Mouse (Mus musculus): ENCODE results near the gene Ppp3r2. TPM values are rescaled to one million over a fixed set of nuclear protein-coding genes. Genes with fewer than 3 reads are reported as not detected.
A peak's percentile ranks its signal among the peaks of the same experiment; 100 is the strongest.

The Ppp3r2 gene
- not detected in 2 replicates for polyA plus RNA-seq (2014; fragmentation: Nextera tagmentation; extraction: Ambion mirVana)

GRCm38 (mm10) chr4:49681812-49682211 lies at the start of gene Ppp3r2:
Gene Ppp3r2 (minus strand): TSS chr4:49682024.
- Histone ChIP-seq H3K36me3 (replicated peaks; ENCODE audit: control insufficient read depth, insufficient read depth, low read depth, low read length) (no peaks in the 10 kb centered on the region), H3K27ac (replicated peaks; ENCODE audit: low read depth, low read length) (no peak within 1 kb of the TSS), H3K9me3 (replicated peaks; ENCODE audit: control insufficient read depth, low read length) (no peaks in the 10 kb centered on the region), H3K4me2 (ENCODE audit: low read depth, low read length) (no peak within 1 kb of the TSS), H3K4me1 (ENCODE audit: control insufficient read depth, insufficient read depth, low read length) (no peaks in the 10 kb centered on the region), H3K27me3 (ENCODE audit: control insufficient read depth, insufficient read depth, low read length) (no peaks in the 10 kb centered on the region), H3K9ac (replicated peaks; ENCODE audit: low read length) (no peak within 1 kb of the TSS), H3K4me3 (ENCODE audit: low read depth, low read length) (no peak within 1 kb of the TSS)
- DNase-seq (ENCODE audit: low spot score) (no peak), ATAC-seq (replicated peaks; ENCODE audit: insufficient number of reproducible peaks, low FRiP score, low TSS enrichment, low read depth) (no peak)
- 88% methylated on average over 13 of the region's 13 CpGs for WGBS

- WGBS, result 73% methylated on average over 3 of the region's 3 CpGs
- Histone ChIP-seq H3K4me1 (ENCODE audit: control insufficient read depth, insufficient read depth, low read length) (no peaks in the 10 kb centered on the region), H3K4me3 (ENCODE audit: low read depth, low read length) (no peak overlapping the region), H3K36me3 (replicated peaks; ENCODE audit: control insufficient read depth, insufficient read depth, low read depth, low read length) (no peaks in the 10 kb centered on the region), H3K27me3 (ENCODE audit: control insufficient read depth, insufficient read depth, low read length) (no peaks in the 10 kb centered on the region), H3K4me2 (ENCODE audit: low read depth, low read length) (no peak overlapping the region), H3K9me3 (replicated peaks; ENCODE audit: control insufficient read depth, low read length) (no peaks in the 10 kb centered on the region), H3K9ac (replicated peaks; ENCODE audit: low read length) (no peak overlapping the region), H3K27ac (replicated peaks; ENCODE audit: low read depth, low read length) (no peak overlapping the region)
- DNase-seq (ENCODE audit: low spot score), result no peak
- no peak for ATAC-seq (replicated peaks; ENCODE audit: insufficient number of reproducible peaks, low FRiP score, low TSS enrichment, low read depth)
Measured at GRCm38 (mm10) chr4:49729326-49729725, 47.5 kb upstream of the Ppp3r2 start.

- DNase-seq (ENCODE audit: low spot score) (no peak), ATAC-seq (replicated peaks; ENCODE audit: insufficient number of reproducible peaks, low FRiP score, low TSS enrichment, low read depth) (no peak)
- H3K9me3 ChIP-seq (replicated peaks; ENCODE audit: control insufficient read depth, low read length), result no peaks in the 10 kb centered on the region
- H3K9ac ChIP-seq (replicated peaks; ENCODE audit: low read length), result no peak overlapping the region
- H3K27ac ChIP-seq (replicated peaks; ENCODE audit: low read depth, low read length), result no peak overlapping the region
- H3K4me2 ChIP-seq (ENCODE audit: low read depth, low read length), result no peak overlapping the region
- no peak overlapping the region for H3K4me3 ChIP-seq (ENCODE audit: low read depth, low read length)
- WGBS, result 95% methylated on average over 2 of the region's 2 CpGs
- H3K36me3 ChIP-seq (replicated peaks; ENCODE audit: control insufficient read depth, insufficient read depth, low read depth, low read length), result no peaks in the 10 kb centered on the region
- no peaks in the 10 kb centered on the region for H3K27me3 ChIP-seq (ENCODE audit: control insufficient read depth, insufficient read depth, low read length)
- H3K4me1 ChIP-seq (ENCODE audit: control insufficient read depth, insufficient read depth, low read length), result no peaks in the 10 kb centered on the region
Measured at GRCm38 (mm10) chr4:49723908-49724307, 42.1 kb upstream of the Ppp3r2 start.

GRCm38 (mm10) chr4:49691405-49692194 lies 9.8 kb upstream of the Ppp3r2 start:
- H3K4me3 ChIP-seq (ENCODE audit: low read depth, low read length), result no peak overlapping the region
- no peaks in the 10 kb centered on the region for H3K9me3 ChIP-seq (replicated peaks; ENCODE audit: control insufficient read depth, low read length)
- DNase-seq (ENCODE audit: low spot score), result no peak
- 71% methylated on average over 12 of the region's 12 CpGs for WGBS
- no peak overlapping the region for H3K4me2 ChIP-seq (ENCODE audit: low read depth, low read length)
- ATAC-seq (replicated peaks; ENCODE audit: insufficient number of reproducible peaks, low FRiP score, low TSS enrichment, low read depth), result no peak
- no peaks in the 10 kb centered on the region for H3K27me3 ChIP-seq (ENCODE audit: control insufficient read depth, insufficient read depth, low read length)
- H3K27ac ChIP-seq (replicated peaks; ENCODE audit: low read depth, low read length), result no peak overlapping the region
- H3K36me3 ChIP-seq (replicated peaks; ENCODE audit: control insufficient read depth, insufficient read depth, low read depth, low read length), result no peaks in the 10 kb centered on the region
- H3K9ac ChIP-seq (replicated peaks; ENCODE audit: low read length), result no peak overlapping the region
- H3K4me1 ChIP-seq (ENCODE audit: control insufficient read depth, insufficient read depth, low read length), result no peaks in the 10 kb centered on the region

GRCm38 (mm10) chr4:49688594-49689288 lies 6.9 kb upstream of the Ppp3r2 start:
- ATAC-seq (replicated peaks; ENCODE audit: insufficient number of reproducible peaks, low FRiP score, low TSS enrichment, low read depth), result peak; percentile 68
- Histone ChIP-seq H3K36me3 (replicated peaks; ENCODE audit: control insufficient read depth, insufficient read depth, low read depth, low read length) (no peaks in the 10 kb centered on the region), H3K27me3 (ENCODE audit: control insufficient read depth, insufficient read depth, low read length) (no peaks in the 10 kb centered on the region), H3K9me3 (replicated peaks; ENCODE audit: control insufficient read depth, low read length) (no peaks in the 10 kb centered on the region), H3K27ac (replicated peaks; ENCODE audit: low read depth, low read length) (no peak overlapping the region), H3K4me1 (ENCODE audit: control insufficient read depth, insufficient read depth, low read length) (no peaks in the 10 kb centered on the region), H3K4me3 (ENCODE audit: low read depth, low read length) (no peak overlapping the region), H3K4me2 (ENCODE audit: low read depth, low read length) (no peak overlapping the region), H3K9ac (replicated peaks; ENCODE audit: low read length) (no peak overlapping the region)
- peak; percentile 78 for DNase-seq (ENCODE audit: low spot score)
- 26% methylated on average over 9 of the region's 9 CpGs for WGBS

GRCm38 (mm10) chr4:49680171-49680875 lies 1.5 kb downstream of the Ppp3r2 start:
- no peaks in the 10 kb centered on the region for H3K27me3 ChIP-seq (ENCODE audit: control insufficient read depth, insufficient read depth, low read length)
- H3K9me3 ChIP-seq (replicated peaks; ENCODE audit: control insufficient read depth, low read length), result no peaks in the 10 kb centered on the region
- H3K4me3 ChIP-seq (ENCODE audit: low read depth, low read length), result no peak overlapping the region
- no peak overlapping the region for H3K27ac ChIP-seq (replicated peaks; ENCODE audit: low read depth, low read length)
- no peak overlapping the region for H3K9ac ChIP-seq (replicated peaks; ENCODE audit: low read length)
- no peaks in the 10 kb centered on the region for H3K4me1 ChIP-seq (ENCODE audit: control insufficient read depth, insufficient read depth, low read length)
- 90% methylated on average over 11 of the region's 11 CpGs for WGBS
- DNase-seq (ENCODE audit: low spot score), result no peak
- ATAC-seq (replicated peaks; ENCODE audit: insufficient number of reproducible peaks, low FRiP score, low TSS enrichment, low read depth), result no peak
- no peaks in the 10 kb centered on the region for H3K36me3 ChIP-seq (replicated peaks; ENCODE audit: control insufficient read depth, insufficient read depth, low read depth, low read length)
- H3K4me2 ChIP-seq (ENCODE audit: low read depth, low read length), result no peak overlapping the region

- no peak for DNase-seq (ENCODE audit: low spot score)
- Histone ChIP-seq H3K9me3 (replicated peaks; ENCODE audit: control insufficient read depth, low read length) (no peaks in the 10 kb centered on the region), H3K27ac (replicated peaks; ENCODE audit: low read depth, low read length) (no peak overlapping the region), H3K4me3 (ENCODE audit: low read depth, low read length) (no peak overlapping the region), H3K4me1 (ENCODE audit: control insufficient read depth, insufficient read depth, low read length) (no peaks in the 10 kb centered on the region), H3K4me2 (ENCODE audit: low read depth, low read length) (no peak overlapping the region), H3K36me3 (replicated peaks; ENCODE audit: control insufficient read depth, insufficient read depth, low read depth, low read length) (no peaks in the 10 kb centered on the region), H3K27me3 (ENCODE audit: control insufficient read depth, insufficient read depth, low read length) (no peaks in the 10 kb centered on the region), H3K9ac (replicated peaks; ENCODE audit: low read length) (no peak overlapping the region)
- WGBS, result 75% methylated on average over 7 of the region's 7 CpGs
- ATAC-seq (replicated peaks; ENCODE audit: insufficient number of reproducible peaks, low FRiP score, low TSS enrichment, low read depth), result no peak
Measured at GRCm38 (mm10) chr4:49676790-49677189, 5.0 kb downstream of the Ppp3r2 start.

- Histone ChIP-seq H3K4me2 (ENCODE audit: low read depth, low read length) (no peak overlapping the region), H3K9me3 (replicated peaks; ENCODE audit: control insufficient read depth, low read length) (no peaks in the 10 kb centered on the region), H3K9ac (replicated peaks; ENCODE audit: low read length) (no peak overlapping the region), H3K36me3 (replicated peaks; ENCODE audit: control insufficient read depth, insufficient read depth, low read depth, low read length) (no peaks in the 10 kb centered on the region), H3K27ac (replicated peaks; ENCODE audit: low read depth, low read length) (no peak overlapping the region), H3K4me1 (ENCODE audit: control insufficient read depth, insufficient read depth, low read length) (no peaks in the 10 kb centered on the region), H3K4me3 (ENCODE audit: low read depth, low read length) (no peak overlapping the region), H3K27me3 (ENCODE audit: control insufficient read depth, insufficient read depth, low read length) (no peaks in the 10 kb centered on the region)
- 86% methylated on average over 6 of the region's 6 CpGs for WGBS
- DNase-seq (ENCODE audit: low spot score) (no peak), ATAC-seq (replicated peaks; ENCODE audit: insufficient number of reproducible peaks, low FRiP score, low TSS enrichment, low read depth) (no peak)
Measured at GRCm38 (mm10) chr4:49676071-49676470, 5.8 kb downstream of the Ppp3r2 start.
